In genomic region chr1:39534831-39535230, GRCm38 (mm10) we compare ENCODE assay signal across 8 mouse cellular contexts. TPM values are rescaled to one million over a fixed set of nuclear protein-coding genes. Genes with fewer than 3 reads are reported as not detected.
DNase-seq lines count a peak whose midpoint lies in the region; ATAC-seq and TF ChIP-seq lines count a peak whose summit lies in the region.

Gene Cnot11, plus strand, starts transcription at chr1:39534992.

- H3K4me3 ChIP-seq in lung, embryonic 15.5 days: peak within 1 kb of the TSS; percentile 99
- peak within 1 kb of the TSS; percentile 50 for H3K4me3 ChIP-seq in cortical plate, adult 2 months (ENCODE audit: insufficient read depth, low read length)
- H3K4me3 ChIP-seq in heart, embryonic 11.5 days (ENCODE audit: low read depth, low read length): peak within 1 kb of the TSS; percentile 74
- H3K4me3 ChIP-seq in midbrain, embryonic 15.5 days: peak within 1 kb of the TSS; percentile 81

- no peak for DNase-seq in lung, adult 18-20 months
- DNase-seq in layer of hippocampus, postnatal 36 days: no peak
- no peak for DNase-seq in right cerebral cortex, postnatal 4 days
- no peak for DNase-seq in urinary bladder, adult 18-20 months (ENCODE audit: low spot score in 2 of 2)

- peak within 1 kb of the TSS; percentile 90 for H3K4me2 ChIP-seq in lung, embryonic 15.5 days
- H3K4me2 ChIP-seq in heart, embryonic 11.5 days: peak within 1 kb of the TSS; percentile 96
- peak within 1 kb of the TSS; percentile 92 for H3K4me2 ChIP-seq in midbrain, embryonic 15.5 days

- H3K4me1 ChIP-seq in lung, embryonic 15.5 days: peaks cover 20% of the 10 kb centered on the region
- H3K4me1 ChIP-seq in cortical plate, adult 2 months (ENCODE audit: control insufficient read depth, insufficient read depth, low read length): peaks cover 6% of the 10 kb centered on the region; the same call in 1 of the 2 replicates
- peaks cover 5% of the 10 kb centered on the region for H3K4me1 ChIP-seq in heart, embryonic 11.5 days (ENCODE audit: control insufficient read depth, insufficient read depth, low read length)
- peaks cover 29% of the 10 kb centered on the region for H3K4me1 ChIP-seq in midbrain, embryonic 15.5 days

- H3K36me3 ChIP-seq in lung, embryonic 15.5 days: peaks cover 20% of the 10 kb centered on the region
- peaks cover 14% of the 10 kb centered on the region for H3K36me3 ChIP-seq in heart, embryonic 11.5 days (ENCODE audit: control insufficient read depth, insufficient read depth, low read length)
- H3K36me3 ChIP-seq in midbrain, embryonic 15.5 days (replicated peaks): peaks cover 19% of the 10 kb centered on the region

- no peaks in the 10 kb centered on the region for H3K9me3 ChIP-seq in lung, embryonic 15.5 days
- H3K9me3 ChIP-seq in heart, embryonic 11.5 days (replicated peaks; ENCODE audit: control insufficient read depth, low read length): no peaks in the 10 kb centered on the region
- H3K9me3 ChIP-seq in midbrain, embryonic 15.5 days: no peaks in the 10 kb centered on the region

- no peak for TF ChIP-seq CTCF in cortical plate, adult 2 months (IDR thresholded peaks at IDR 0.05; ENCODE audit: extremely low read depth, insufficient read depth, low read length)

- peak within 1 kb of the TSS; percentile 96 for H3K9ac ChIP-seq in lung, embryonic 15.5 days
- H3K9ac ChIP-seq in heart, embryonic 11.5 days (ENCODE audit: low read depth, low read length): peak within 1 kb of the TSS; percentile 81
- peak within 1 kb of the TSS; percentile 90 for H3K9ac ChIP-seq in midbrain, embryonic 15.5 days

- WGBS in lung, embryonic 15.5 days: 26% methylated on average over 13 of the region's 13 CpGs
- 30% methylated on average over 13 of the region's 13 CpGs for WGBS in heart, embryonic 11.5 days (ENCODE audit: insufficient replicate concordance)
- WGBS in midbrain, embryonic 15.5 days: 36% methylated on average over 13 of the region's 13 CpGs

- TF ChIP-seq POLR2A in cortical plate, adult 2 months (IDR thresholded peaks at IDR 0.05; ENCODE audit: extremely low read depth, insufficient read depth, low read length): no peak

- H3K27me3 ChIP-seq in lung, embryonic 15.5 days: no peaks in the 10 kb centered on the region
- H3K27me3 ChIP-seq in heart, embryonic 11.5 days (ENCODE audit: control insufficient read depth, insufficient read depth, low read length): no peaks in the 10 kb centered on the region
- H3K27me3 ChIP-seq in midbrain, embryonic 15.5 days (replicated peaks): no peaks in the 10 kb centered on the region

- peak within 1 kb of the TSS; percentile 92 for H3K27ac ChIP-seq in lung, embryonic 15.5 days
- H3K27ac ChIP-seq in cortical plate, adult 2 months (ENCODE audit: insufficient read depth, low read length): peak within 1 kb of the TSS; percentile 71
- peak within 1 kb of the TSS; percentile 82 for H3K27ac ChIP-seq in heart, embryonic 11.5 days (ENCODE audit: low read depth, low read length)
- peak within 1 kb of the TSS; percentile 91 for H3K27ac ChIP-seq in midbrain, embryonic 15.5 days

- no peak for ATAC-seq in lung, embryonic 15.5 days (ENCODE audit: borderline replicate concordance, extremely low read depth, low FRiP score, low TSS enrichment)
- no peak for ATAC-seq in heart, embryonic 11.5 days (replicated peaks; ENCODE audit: insufficient number of reproducible peaks, low FRiP score, low TSS enrichment)
- no peak for ATAC-seq in midbrain, embryonic 15.5 days (replicated peaks)

RNA-seq across cellular contexts. Expression of gene Cnot11, which starts in this region (rescaled TPM):
- 21.2 and 21.5 TPM in 2 replicates for polyA plus RNA-seq in lung, embryonic 15.5 days (2015; fragmentation: Nextera tagmentation; extraction: Ambion mirVana)
- polyA plus RNA-seq in cortical plate, adult 2 months (2012; rRNA removed): 18.8 and 18.9 TPM in 2 replicates
- 20.0 and 20.4 TPM in 2 replicates for polyA plus RNA-seq in heart, embryonic 11.5 days (2014; fragmentation: Nextera tagmentation; extraction: Ambion mirVana)
- total RNA-seq in layer of hippocampus, postnatal 36 days (2021): 10 to 100 TPM; 22.5 to 22.8 TPM
- 15.0 TPM in 2 replicates for polyA plus RNA-seq in midbrain, embryonic 15.5 days (2015; fragmentation: Nextera tagmentation; extraction: Ambion mirVana)
